Mouse (Mus musculus) embryonic facial prominence, embryonic 13.5 days (tissue): Measurements from ENCODE around the gene Susd3. TPM values are rescaled to one million over a fixed set of nuclear protein-coding genes. Genes with fewer than 3 reads are reported as not detected.

Source experiments
- ATAC-seq: fragments of 200-750 bp; cut with Nextera tagmentation; 2 replicates; pipeline ENCODE4 v1.8.0; 2017; ENCODE audit warnings: low read depth; ENCODE audit not compliant: insufficient number of reproducible peaks, insufficient read depth, low FRiP score, low TSS enrichment
- H3K27ac ChIP-seq: fragments of 300-500 bp; sonication (generic); 2 replicates; pipeline ENCODE4 v1.5.1; 2015; ENCODE audit warnings: moderate library complexity, mild to moderate bottlenecking, inconsistent platforms
- H3K27me3 ChIP-seq: fragments of 300-500 bp; sonication (generic); 2 replicates; pipeline ENCODE4 v1.6.1; 2015; ENCODE audit warnings: mild to moderate bottlenecking, inconsistent platforms
- H3K36me3 ChIP-seq: fragments of 300-500 bp; sonication (generic); 2 replicates; pipeline ENCODE4 v1.6.1; 2015; ENCODE audit warnings: mild to moderate bottlenecking, inconsistent platforms
- H3K4me1 ChIP-seq: fragments of 300-500 bp; sonication (generic); 2 replicates; pipeline ENCODE4 v1.6.1; 2015; ENCODE audit warnings: inconsistent platforms
- H3K4me2 ChIP-seq: fragments of 300-500 bp; sonication (generic); 2 replicates; pipeline ENCODE4 v1.6.1; 2015; ENCODE audit warnings: moderate library complexity, mild to moderate bottlenecking, inconsistent platforms
- H3K4me3 ChIP-seq: fragments of 300-500 bp; sonication (generic); 2 replicates; pipeline ENCODE4 v1.5.1; 2015; ENCODE audit warnings: mild to moderate bottlenecking, inconsistent platforms
- H3K9ac ChIP-seq: fragments of 300-500 bp; sonication (generic); 2 replicates; pipeline ENCODE4 v1.6.1; 2015; ENCODE audit warnings: mild to moderate bottlenecking, inconsistent platforms
- H3K9me3 ChIP-seq: fragments of 300-500 bp; sonication (generic); 2 replicates; pipeline ENCODE4 v1.6.1; 2016; ENCODE audit warnings: inconsistent platforms
- WGBS: fragments of 180-500 bp; shearing (Covaris S2); methylation state at CpG from one replicate; pipeline ENCODE4 v1.1.7; 2015; ENCODE audit warnings: mixed read lengths; 5-methylcytosine and 5-hydroxymethylcytosine counted together
- polyA plus RNA-seq: library from polyadenylated mRNA; unstranded; fragments of >200 nt; fragmentation: Nextera tagmentation; extraction: Ambion mirVana; gene quantifications from 2 replicates; pipeline ENCODE4 v1.2.1, GENCODE M21; 2015

The Susd3 gene
- polyA plus RNA-seq, 1 experiment from 2014 or later = 2.8 TPM

DNA sequence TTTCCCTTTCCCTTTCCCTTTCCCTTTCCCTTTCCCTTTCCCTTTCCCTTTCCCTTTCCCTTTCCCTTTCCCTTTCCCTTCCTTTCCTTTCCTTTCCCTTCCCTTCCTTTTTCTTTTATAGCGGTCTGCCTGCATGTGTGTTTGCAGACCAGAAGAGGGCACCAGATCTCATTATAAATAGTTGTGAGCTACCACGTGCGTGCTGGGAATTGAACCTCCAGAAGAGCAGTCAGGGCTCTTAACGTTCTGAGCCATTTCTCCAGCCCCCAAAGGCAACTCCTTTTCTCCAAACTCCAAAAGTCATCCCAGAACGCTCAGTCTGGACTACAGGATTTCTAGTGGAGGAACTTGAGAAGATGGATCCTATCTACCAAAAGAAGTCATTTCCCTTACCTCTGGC lies 27.6 kb downstream of the Susd3 start:
- WGBS = 19% methylated on average over 5 of the region's 5 CpGs

DNA sequence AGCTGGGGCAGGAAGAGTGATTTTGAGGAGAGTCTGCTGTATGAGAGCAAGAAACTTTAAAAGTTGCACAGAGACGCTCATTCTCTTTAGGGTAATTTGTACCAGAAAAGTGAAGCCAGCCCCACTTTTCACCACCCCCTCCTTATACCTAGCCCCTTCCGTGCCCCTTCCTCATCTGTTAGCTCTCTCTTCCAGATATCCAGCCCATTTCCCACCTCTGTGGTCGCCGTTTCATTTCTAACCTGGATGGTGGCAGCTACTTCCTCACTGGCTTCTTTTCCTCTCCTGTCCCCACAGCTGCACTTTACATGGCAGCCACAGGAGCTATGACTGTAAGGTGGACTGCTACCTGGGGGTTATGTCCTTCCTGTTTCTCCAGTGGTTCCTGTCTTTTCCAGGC lies 29.1 kb downstream of the Susd3 start:
- no peaks in the 10 kb centered on the region for H3K36me3 ChIP-seq
- H3K4me2 ChIP-seq = no peak overlapping the region
- no peak overlapping the region for H3K27ac ChIP-seq
- H3K4me3 ChIP-seq = no peak overlapping the region
- H3K27me3 ChIP-seq = 0 out of 2 replicates have a peak, but pooled peaks cover 3% of the 10 kb centered on the region
- no peak overlapping the region for H3K9ac ChIP-seq
- 83% methylated on average over 4 of the region's 4 CpGs for WGBS
- ATAC-seq = no peak
- peaks cover 30% of the 10 kb centered on the region for H3K4me1 ChIP-seq
- H3K9me3 ChIP-seq = 0 out of 2 replicates have a peak, but pooled peaks cover 3% of the 10 kb centered on the region

More for the DNA sequence above, 27.6 kb downstream of the Susd3 start:
- ATAC-seq = no peak
- Histone ChIP-seq H3K4me3 (no peak overlapping the region), H3K4me1 (peaks cover 20% of the 10 kb centered on the region), H3K4me2 (no peak overlapping the region), H3K9me3 (0 out of 2 replicates have a peak, but pooled peaks cover 3% of the 10 kb centered on the region), H3K27ac (no peak overlapping the region), H3K9ac (no peak overlapping the region), H3K27me3 (peaks cover 7% of the 10 kb centered on the region; the same call in 1 of the 2 replicates), H3K36me3 (no peaks in the 10 kb centered on the region)

DNA sequence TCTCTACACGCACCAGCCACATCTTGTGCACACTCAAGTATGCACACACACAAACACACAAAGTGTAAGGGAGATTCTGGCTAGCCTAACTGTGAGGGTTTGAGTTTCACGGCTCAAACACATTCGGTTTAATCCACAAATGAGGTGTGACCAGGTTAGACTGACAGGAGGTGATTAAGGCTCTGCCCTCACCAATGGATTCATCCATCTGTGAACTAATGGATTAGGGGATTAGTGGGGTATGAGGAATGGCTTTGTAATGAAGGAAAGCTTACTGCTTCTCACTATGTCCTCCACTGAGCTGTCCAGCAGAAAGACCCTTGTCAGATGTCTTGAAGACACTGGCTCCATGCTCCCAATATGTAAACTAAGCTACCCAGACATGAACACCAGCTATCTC lies 29.9 kb downstream of the Susd3 start:
- Histone ChIP-seq H3K27me3 (0 out of 2 replicates have a peak, but pooled peaks cover 3% of the 10 kb centered on the region), H3K9me3 (0 out of 2 replicates have a peak, but pooled peaks cover 3% of the 10 kb centered on the region), H3K4me2 (no peak overlapping the region), H3K4me1 (peaks cover 32% of the 10 kb centered on the region), H3K4me3 (no peak overlapping the region), H3K9ac (no peak overlapping the region), H3K36me3 (no peaks in the 10 kb centered on the region), H3K27ac (no peak overlapping the region)
- no peak for ATAC-seq
- WGBS = 56% methylated on average over 3 of the region's 3 CpGs

GRCm38 (mm10) chr13:49216808-49217561 lies 31.5 kb downstream of the Susd3 start:
- H3K9ac ChIP-seq = peak overlapping the region; percentile 78; the same call in 1 of the 2 replicates
- peak overlapping the region; percentile 64 for H3K4me3 ChIP-seq

DNA sequence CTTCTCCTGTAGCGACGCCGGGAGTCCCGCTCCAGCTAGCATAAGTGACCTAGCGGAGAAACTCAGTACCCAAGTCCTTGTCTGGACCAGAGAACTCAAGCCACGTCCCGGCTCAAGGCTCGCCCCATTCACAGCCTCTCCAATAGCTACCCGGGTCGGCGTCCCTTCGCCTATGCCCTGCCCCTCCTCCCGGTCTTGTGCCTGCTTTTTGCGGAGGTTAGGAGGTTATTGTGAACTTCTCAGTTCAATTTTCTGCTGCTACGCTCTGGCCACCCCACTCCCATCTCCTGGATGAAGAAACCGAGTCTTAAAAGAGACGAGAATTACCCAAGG lies 32.3 kb downstream of the Susd3 start:
- Histone ChIP-seq H3K4me3 (peak overlapping the region; percentile 64), H3K9me3 (0 out of 2 replicates have a peak, but pooled peaks cover 3% of the 10 kb centered on the region), H3K4me1 (peaks cover 52% of the 10 kb centered on the region), H3K27ac (peak overlapping the region; percentile 78), H3K4me2 (peak overlapping the region; percentile 78), H3K9ac (peak overlapping the region; percentile 78), H3K27me3 (0 out of 2 replicates have a peak, but pooled peaks cover 3% of the 10 kb centered on the region), H3K36me3 (no peaks in the 10 kb centered on the region)
- 3% methylated on average over 17 of the region's 17 CpGs for WGBS
- peak; percentile 48; the same call in 1 of the 2 replicates for ATAC-seq

More at GRCm38 (mm10) chr13:49216808-49217561, 31.5 kb downstream of the Susd3 start:
- Histone ChIP-seq H3K27ac (peak overlapping the region; percentile 78; the same call in 1 of the 2 replicates), H3K4me2 (peak overlapping the region; percentile 78), H3K27me3 (0 out of 2 replicates have a peak, but pooled peaks cover 3% of the 10 kb centered on the region), H3K36me3 (no peaks in the 10 kb centered on the region), H3K9me3 (0 out of 2 replicates have a peak, but pooled peaks cover 3% of the 10 kb centered on the region), H3K4me1 (peaks cover 44% of the 10 kb centered on the region)
- 31% methylated on average over 9 of the region's 9 CpGs for WGBS
- no peak for ATAC-seq

GRCm38 (mm10) chr13:49215504-49216219 lies 32.8 kb downstream of the Susd3 start, which contains the start of gene Card19:
TSS of gene Card19 (minus strand) at chr13:49216037.
- Histone ChIP-seq H3K27me3 (0 out of 2 replicates have a peak, but pooled peaks cover 3% of the 10 kb centered on the region), H3K27ac (peak within 1 kb of the TSS; percentile 78), H3K4me2 (peak within 1 kb of the TSS; percentile 78), H3K9me3 (no peaks in the 10 kb centered on the region), H3K36me3 (no peaks in the 10 kb centered on the region), H3K4me1 (peaks cover 54% of the 10 kb centered on the region), H3K9ac (peak within 1 kb of the TSS; percentile 78), H3K4me3 (peak within 1 kb of the TSS; percentile 64)
- WGBS = under 1% methylated on average over 78 of the region's 78 CpGs
- peak; percentile 88 for ATAC-seq

- WGBS = 6% methylated on average over 5 of the region's 5 CpGs
- ATAC-seq = no peak; the same call in 1 of the 2 replicates
- Histone ChIP-seq H3K4me2 (peak overlapping the region; percentile 78), H3K9me3 (no peaks in the 10 kb centered on the region), H3K4me3 (peak overlapping the region; percentile 64), H3K4me1 (peaks cover 54% of the 10 kb centered on the region), H3K36me3 (no peaks in the 10 kb centered on the region), H3K27ac (peak overlapping the region; percentile 78; the same call in 1 of the 2 replicates), H3K9ac (peak overlapping the region; percentile 78), H3K27me3 (0 out of 2 replicates have a peak, but pooled peaks cover 3% of the 10 kb centered on the region)
Observed at GRCm38 (mm10) chr13:49215128-49215503, 33.4 kb downstream of the Susd3 start.

DNA sequence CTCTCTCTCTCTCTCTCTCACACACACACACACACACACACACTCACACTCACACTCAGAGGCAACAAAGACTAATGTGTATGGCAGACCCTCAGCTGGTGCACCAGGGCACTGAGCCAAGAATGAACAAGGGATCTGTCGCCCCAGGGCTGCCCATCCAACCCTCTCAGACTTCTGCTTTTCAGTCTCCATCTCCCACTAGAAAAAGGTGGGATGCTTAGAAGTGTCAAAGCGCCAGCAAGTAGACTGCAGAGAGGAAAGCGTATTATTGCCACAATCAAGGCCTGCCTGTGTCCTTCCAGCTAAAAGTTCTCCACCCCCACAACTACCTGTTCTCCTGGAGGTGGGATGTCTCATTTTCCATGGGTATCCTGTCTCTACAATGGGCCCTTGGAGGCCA lies 34.1 kb downstream of the Susd3 start:
- no peaks in the 10 kb centered on the region for H3K36me3 ChIP-seq
- peak overlapping the region; percentile 64; the same call in 1 of the 2 replicates for H3K4me3 ChIP-seq
- H3K9ac ChIP-seq = peak overlapping the region; percentile 78; the same call in 1 of the 2 replicates
- peak overlapping the region; percentile 78 for H3K4me2 ChIP-seq
- no peak for ATAC-seq
- H3K27me3 ChIP-seq = 0 out of 2 replicates have a peak, but pooled peaks cover 3% of the 10 kb centered on the region
- 82% methylated on average over 3 of the region's 3 CpGs for WGBS
- H3K9me3 ChIP-seq = no peaks in the 10 kb centered on the region
- H3K27ac ChIP-seq = no peak overlapping the region
- H3K4me1 ChIP-seq = peaks cover 55% of the 10 kb centered on the region

GRCm38 (mm10) chr13:49213531-49213932 lies 35.0 kb downstream of the Susd3 start:
- Histone ChIP-seq H3K4me3 (no peak overlapping the region), H3K4me1 (peaks cover 61% of the 10 kb centered on the region), H3K9me3 (no peaks in the 10 kb centered on the region), H3K27ac (no peak overlapping the region), H3K4me2 (0 out of 2 replicates have a peak overlapping the region, but pooled peaks have one; percentile 78), H3K27me3 (no peaks in the 10 kb centered on the region), H3K36me3 (no peaks in the 10 kb centered on the region), H3K9ac (peak overlapping the region; percentile 44)
- 63% methylated on average over 4 of the region's 4 CpGs for WGBS
- no peak for ATAC-seq

DNA sequence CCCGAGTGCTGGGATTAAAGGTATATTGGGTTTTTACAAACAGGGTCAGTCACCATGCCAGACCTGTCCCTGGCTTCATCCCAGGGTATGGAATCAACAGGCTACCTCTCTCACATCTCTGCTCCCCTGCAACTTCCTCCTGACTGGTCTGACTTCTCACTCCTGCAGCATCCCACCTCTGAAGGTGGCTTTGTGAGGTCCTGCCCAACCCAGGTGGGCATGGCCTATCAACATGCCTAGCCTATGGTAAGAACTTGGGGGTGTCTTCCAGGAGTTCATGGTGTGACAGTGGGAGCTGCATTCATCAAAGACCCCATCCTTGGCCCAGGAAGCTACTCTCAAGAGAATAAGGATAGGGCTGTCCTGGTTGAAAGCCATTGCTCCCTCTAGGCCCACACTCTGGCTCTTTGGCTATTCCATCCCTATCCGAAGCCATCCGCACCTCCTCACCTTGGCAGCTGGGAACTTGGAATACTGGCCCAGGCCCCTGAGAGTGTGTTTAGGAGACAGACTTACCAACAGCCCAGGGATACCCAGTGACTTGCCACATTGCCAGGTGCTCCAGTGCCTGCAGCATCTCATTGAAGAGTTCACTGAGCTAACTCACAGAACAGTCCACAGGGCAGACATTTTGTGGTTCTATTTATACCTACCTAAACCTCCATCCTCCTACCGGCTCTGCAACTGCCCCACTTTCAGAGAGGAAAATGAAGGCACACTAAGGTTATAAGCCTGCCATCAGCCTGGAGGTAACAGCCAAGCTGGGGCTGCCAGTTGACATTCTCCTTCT lies 35.6 kb downstream of the Susd3 start:
- Histone ChIP-seq H3K36me3 (no peaks in the 10 kb centered on the region), H3K4me1 (peaks cover 61% of the 10 kb centered on the region), H3K27ac (no peak overlapping the region), H3K27me3 (no peaks in the 10 kb centered on the region), H3K9me3 (no peaks in the 10 kb centered on the region), H3K4me2 (no peak overlapping the region), H3K4me3 (no peak overlapping the region), H3K9ac (0 out of 2 replicates have a peak overlapping the region, but pooled peaks have one; percentile 44)
- ATAC-seq = no peak
- WGBS = 85% methylated on average over 4 of the region's 4 CpGs

- H3K4me1 ChIP-seq = peaks cover 42% of the 10 kb centered on the region
- ATAC-seq = no peak
- H3K27me3 ChIP-seq = no peaks in the 10 kb centered on the region
- no peak overlapping the region for H3K27ac ChIP-seq
- 0 out of 2 replicates have a peak overlapping the region, but pooled peaks have one; percentile 6 for H3K9ac ChIP-seq
- no peaks in the 10 kb centered on the region for H3K9me3 ChIP-seq
- no peak overlapping the region for H3K4me3 ChIP-seq
- WGBS = 66% methylated on average over 7 of the region's 7 CpGs
- H3K36me3 ChIP-seq = peaks cover 21% of the 10 kb centered on the region
- no peak overlapping the region for H3K4me2 ChIP-seq
Observed at GRCm38 (mm10) chr13:49209306-49209705, 39.2 kb downstream of the Susd3 start.
